8 mouse cellular contexts compared by ENCODE assay signal in the genomic region with DNA sequence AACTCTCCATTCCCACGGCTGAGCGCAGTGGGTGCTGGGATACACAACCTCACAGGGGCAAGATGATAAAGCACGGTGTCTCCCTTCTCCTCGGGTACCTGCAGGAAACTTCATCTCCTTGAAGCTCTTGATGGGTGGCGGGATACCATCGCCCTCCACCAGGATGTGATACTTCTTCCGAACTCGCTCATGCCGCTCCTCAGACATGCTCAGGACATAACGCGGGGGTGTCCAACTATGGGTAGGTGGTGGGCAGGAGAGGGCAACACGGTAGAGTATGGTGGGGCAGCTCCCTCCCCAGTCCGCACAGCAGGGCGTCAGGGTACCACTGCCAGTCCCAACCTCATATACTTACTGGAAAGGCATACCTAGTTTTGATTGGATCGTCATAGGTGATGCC. TPM values are rescaled to one million over a fixed set of nuclear protein-coding genes. Genes with fewer than 3 reads are reported as not detected.
A peak's percentile ranks its signal among the peaks of the same experiment; 100 is the strongest.
DNase-seq lines count a peak whose midpoint lies in the region; ATAC-seq and TF ChIP-seq lines count a peak whose summit lies in the region.

No protein-coding gene starts in this region.

- H3K27ac ChIP-seq in lung, embryonic 16.5 days (ENCODE audit: low read length) = no peak overlapping the region
- no peak overlapping the region for H3K27ac ChIP-seq in limb, embryonic 14.5 days (replicated peaks; ENCODE audit: low read depth, low read length)
- no peak overlapping the region for H3K27ac ChIP-seq in stomach, embryonic 15.5 days

- no peak for TF ChIP-seq POLR2A in limb, embryonic 14.5 days (IDR thresholded peaks at IDR 0.05; ENCODE audit: borderline replicate concordance, extremely low read depth, insufficient read depth, insufficient read length)

- no peaks in the 10 kb centered on the region for H3K27me3 ChIP-seq in lung, embryonic 16.5 days (ENCODE audit: control insufficient read depth, insufficient read depth, low read depth, low read length)
- H3K27me3 ChIP-seq in limb, embryonic 14.5 days (ENCODE audit: control insufficient read depth, insufficient read depth, low read length) = no peaks in the 10 kb centered on the region
- H3K27me3 ChIP-seq in stomach, embryonic 15.5 days (replicated peaks) = no peaks in the 10 kb centered on the region

- WGBS in lung, embryonic 16.5 days = 91% methylated on average over 15 of the region's 15 CpGs
- WGBS in limb, embryonic 14.5 days = 92% methylated on average over 15 of the region's 15 CpGs
- WGBS in stomach, embryonic 15.5 days = 89% methylated on average over 15 of the region's 15 CpGs

- no peak for ATAC-seq in cerebellum, adult (ENCODE audit: insufficient number of reproducible peaks, low FRiP score, low TSS enrichment)
- no peak for ATAC-seq in lung, embryonic 16.5 days (ENCODE audit: low read depth)
- ATAC-seq in limb, embryonic 14.5 days (ENCODE audit: low FRiP score, low read depth) = no peak
- ATAC-seq in stomach, embryonic 15.5 days (ENCODE audit: insufficient read depth, low FRiP score, low read depth) = no peak

- no peak overlapping the region for H3K4me3 ChIP-seq in lung, embryonic 16.5 days (ENCODE audit: low read length)
- peak overlapping the region; percentile 88 for H3K4me3 ChIP-seq in limb, embryonic 14.5 days (replicated peaks; ENCODE audit: low read length)
- H3K4me3 ChIP-seq in stomach, embryonic 15.5 days (replicated peaks) = peak overlapping the region; percentile 89

- peaks cover 38% of the 10 kb centered on the region for H3K36me3 ChIP-seq in lung, embryonic 16.5 days (ENCODE audit: control insufficient read depth, insufficient read depth, low read length)
- H3K36me3 ChIP-seq in limb, embryonic 14.5 days (ENCODE audit: control insufficient read depth, insufficient read depth, low read length) = peaks cover 76% of the 10 kb centered on the region
- peaks cover 59% of the 10 kb centered on the region for H3K36me3 ChIP-seq in stomach, embryonic 15.5 days

- H3K9ac ChIP-seq in lung, embryonic 16.5 days (ENCODE audit: low read length) = no peak overlapping the region
- H3K9ac ChIP-seq in limb, embryonic 14.5 days (ENCODE audit: low read depth, low read length, severe bottlenecking) = 0 out of 2 replicates have a peak overlapping the region, but pooled peaks have one; percentile 72
- H3K9ac ChIP-seq in stomach, embryonic 15.5 days = no peak overlapping the region

- peak; percentile 58 for DNase-seq in cerebellum, adult 11-12 months
- DNase-seq in lung, postnatal 14 days = no peak
- DNase-seq in limb, embryonic 14.5 days (ENCODE audit: low spot score) = no peak
- no peak for DNase-seq in spleen, adult 12 weeks (ENCODE audit: low spot score)
- no peak for DNase-seq in layer of hippocampus, postnatal 25 days (ENCODE audit: extremely low spot score in 1 of 2, low spot score in 1 of 2)

- H3K4me1 ChIP-seq in lung, embryonic 16.5 days (replicated peaks; ENCODE audit: control insufficient read depth, insufficient read depth, low read length) = peaks cover 11% of the 10 kb centered on the region
- H3K4me1 ChIP-seq in limb, embryonic 14.5 days (ENCODE audit: control insufficient read depth, insufficient read depth, low read length) = peaks cover 6% of the 10 kb centered on the region; the same call in 1 of the 2 replicates
- peaks cover 10% of the 10 kb centered on the region for H3K4me1 ChIP-seq in stomach, embryonic 15.5 days

- peak overlapping the region; percentile 74 for H3K4me2 ChIP-seq in lung, embryonic 16.5 days (ENCODE audit: low read depth, low read length)
- peak overlapping the region; percentile 63 for H3K4me2 ChIP-seq in limb, embryonic 14.5 days (replicated peaks; ENCODE audit: low read depth, low read length, severe bottlenecking)
- peak overlapping the region; percentile 95 for H3K4me2 ChIP-seq in stomach, embryonic 15.5 days

- H3K9me3 ChIP-seq in lung, embryonic 16.5 days (ENCODE audit: control insufficient read depth, low read length) = no peaks in the 10 kb centered on the region
- no peaks in the 10 kb centered on the region for H3K9me3 ChIP-seq in limb, embryonic 14.5 days (ENCODE audit: control insufficient read depth, low read length)
- no peaks in the 10 kb centered on the region for H3K9me3 ChIP-seq in stomach, embryonic 15.5 days

RNA-seq across cellular contexts. Expression of gene Ddx41, which starts 1.3 kb away (rescaled TPM):
- 63.5 and 66.1 TPM in 2 replicates for polyA plus RNA-seq in lung, embryonic 16.5 days (2015; fragmentation: Nextera tagmentation; extraction: Ambion mirVana)
- 89.3 and 92.6 TPM in 2 replicates for polyA plus RNA-seq in limb, embryonic 14.5 days (2012; rRNA removed)
- 59.9 and 61.6 TPM in 2 replicates for polyA plus RNA-seq in limb, embryonic 14.5 days (2014; fragmentation: Nextera tagmentation; extraction: Ambion mirVana)
- 52.7 and 54.5 TPM in 2 replicates for polyA plus RNA-seq in stomach, embryonic 15.5 days (2015; fragmentation: Nextera tagmentation; extraction: Ambion mirVana)
- 10 to 100 TPM; 50.7 to 57.2 TPM for total RNA-seq in layer of hippocampus, postnatal 25 days (2021)

RNA-seq across cellular contexts. Expression of gene Dok3, which starts 6.1 kb away (rescaled TPM):
- polyA plus RNA-seq in lung, embryonic 16.5 days (2015; fragmentation: Nextera tagmentation; extraction: Ambion mirVana) = 3.5 and 3.8 TPM in 2 replicates
- 9.1 and 9.8 TPM in 2 replicates for polyA plus RNA-seq in limb, embryonic 14.5 days (2012; rRNA removed)
- polyA plus RNA-seq in limb, embryonic 14.5 days (2014; fragmentation: Nextera tagmentation; extraction: Ambion mirVana) = 2.4 and 4.4 TPM in 2 replicates
- 4.3 and 5.3 TPM in 2 replicates for polyA plus RNA-seq in stomach, embryonic 15.5 days (2015; fragmentation: Nextera tagmentation; extraction: Ambion mirVana)
- total RNA-seq in layer of hippocampus, postnatal 25 days (2021) = 1 to 10 TPM; 9.6 to 9.7 TPM

RNA-seq across cellular contexts. Expression of gene Pdlim7, which starts 21.7 kb away (rescaled TPM):
- polyA plus RNA-seq in lung, embryonic 16.5 days (2015; fragmentation: Nextera tagmentation; extraction: Ambion mirVana) = 138 and 152 TPM in 2 replicates
- polyA plus RNA-seq in limb, embryonic 14.5 days (2012; rRNA removed) = 137 and 192 TPM in 2 replicates
- 148 and 162 TPM in 2 replicates for polyA plus RNA-seq in limb, embryonic 14.5 days (2014; fragmentation: Nextera tagmentation; extraction: Ambion mirVana)
- polyA plus RNA-seq in stomach, embryonic 15.5 days (2015; fragmentation: Nextera tagmentation; extraction: Ambion mirVana) = 198 and 218 TPM in 2 replicates
- 10 to 100 TPM; 86.6 to 97.7 TPM for total RNA-seq in layer of hippocampus, postnatal 25 days (2021)

RNA-seq across cellular contexts. Expression of gene Fam193b, which starts 35.7 kb away (rescaled TPM):
- polyA plus RNA-seq in lung, embryonic 16.5 days (2015; fragmentation: Nextera tagmentation; extraction: Ambion mirVana) = 34.0 and 36.4 TPM in 2 replicates
- 140 and 159 TPM in 2 replicates for polyA plus RNA-seq in limb, embryonic 14.5 days (2012; rRNA removed)
- 35.9 and 40.7 TPM in 2 replicates for polyA plus RNA-seq in limb, embryonic 14.5 days (2014; fragmentation: Nextera tagmentation; extraction: Ambion mirVana)
- polyA plus RNA-seq in stomach, embryonic 15.5 days (2015; fragmentation: Nextera tagmentation; extraction: Ambion mirVana) = 29.1 and 32.1 TPM in 2 replicates
- 10 to 100 TPM; 66.4 to 87.5 TPM for total RNA-seq in layer of hippocampus, postnatal 25 days (2021)

RNA-seq across cellular contexts. Expression of gene Tmed9, which starts 38.3 kb away (rescaled TPM):
- 156 and 180 TPM in 2 replicates for polyA plus RNA-seq in lung, embryonic 16.5 days (2015; fragmentation: Nextera tagmentation; extraction: Ambion mirVana)
- polyA plus RNA-seq in limb, embryonic 14.5 days (2012; rRNA removed) = 182 and 228 TPM in 2 replicates
- polyA plus RNA-seq in limb, embryonic 14.5 days (2014; fragmentation: Nextera tagmentation; extraction: Ambion mirVana) = 78.6 and 83.0 TPM in 2 replicates
- polyA plus RNA-seq in stomach, embryonic 15.5 days (2015; fragmentation: Nextera tagmentation; extraction: Ambion mirVana) = 150 and 156 TPM in 2 replicates
- total RNA-seq in layer of hippocampus, postnatal 25 days (2021) = 100 to 1,000 TPM; 132 to 143 TPM
